20 mouse cellular contexts compared by ENCODE assay signal in genomic region chr3:135481608-135482007, GRCm38 (mm10).
"Had no signal": no experiment of that assay in that cellular context is flagged by ENCODE, and none has a peak within 500 bp of the region (broad histone marks: within the 10 kb centered on the region; RNA-seq: fewer than 3 reads in every experiment).

No protein-coding gene starts in this region.

- H3K27ac ChIP-seq: hindbrain, postnatal 0 days; limb, embryonic 10.5 days; limb, embryonic 13.5 days; liver, embryonic 14.5 days; macrophage; neural tube, embryonic 12.5 days; neural tube, embryonic 15.5 days; stomach, postnatal 0 days had no signal

- ATAC-seq: hindbrain, postnatal 0 days; inflammation-experienced regulatory T-cells, adult 6 months; liver, postnatal 0 days; lung, postnatal 0 days had no signal

- H3K9ac ChIP-seq: limb, embryonic 13.5 days; liver, embryonic 14.5 days; liver, postnatal 0 days; lung, embryonic 14.5 days; neural tube, embryonic 12.5 days; neural tube, embryonic 15.5 days had no signal

- H3K4me3 ChIP-seq: limb, embryonic 10.5 days; limb, embryonic 13.5 days; neural tube, embryonic 12.5 days; neural tube, embryonic 15.5 days had no signal

- DNase-seq: liver, postnatal 0 days; lung, embryonic 14.5 days; midbrain, embryonic 14.5 days; right cerebral cortex, adult 18-20 months; right cerebral cortex, postnatal 14 days; right cerebral cortex, postnatal 4 days; thymus, adult 2 months; thymus, postnatal 14 days; thymus, postnatal 4 days had no signal

- H3K9me3 ChIP-seq: limb, embryonic 10.5 days; limb, embryonic 13.5 days; neural tube, embryonic 12.5 days; neural tube, embryonic 15.5 days had no signal

- H3K27me3 ChIP-seq: neural tube, embryonic 12.5 days had no signal

- H3K36me3 ChIP-seq: limb, embryonic 10.5 days; limb, embryonic 13.5 days; neural tube, embryonic 12.5 days; neural tube, embryonic 15.5 days had no signal

- H3K4me2 ChIP-seq: limb, embryonic 13.5 days; liver, embryonic 11.5 days; lung, embryonic 14.5 days; neural tube, embryonic 12.5 days; neural tube, embryonic 15.5 days had no signal
